Mouse (Mus musculus) stomach, postnatal 0 days (tissue): Measurements from ENCODE around the gene Prickle1.

Experiments
- CTCF ChIP-seq: IDR thresholded peaks from 2 replicates; pipeline ENCODE4 v1.5.1; 2016; ENCODE audit warnings: antibody characterized with exemption, low read depth, mild to moderate bottlenecking, moderate library complexity
- EP300 ChIP-seq: optimal IDR thresholded peaks from 2 replicates; pipeline ENCODE3; 2016; ENCODE audit warnings: antibody characterized with exemption

GRCm38 (mm10) chr15:93596991-93597390, 1.3 kb upstream of the Prickle1 start:
- TF ChIP-seq EP300 (no peak), CTCF (no peak)
